16 mouse cellular contexts compared by ENCODE assay signal in the genomic region with DNA sequence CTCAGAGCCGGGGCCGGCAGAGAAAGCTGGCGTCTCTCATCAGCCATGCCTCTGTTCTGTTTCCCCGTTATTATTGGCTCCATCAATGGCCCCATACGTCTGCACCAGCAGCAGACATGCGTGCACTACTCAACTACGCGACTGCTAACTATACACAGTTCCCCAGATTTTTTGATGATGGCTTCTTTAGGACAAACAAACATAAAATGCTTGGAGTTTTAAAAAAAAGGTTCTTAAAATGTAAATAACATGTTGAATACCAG.
DNase-seq lines count a peak whose midpoint lies in the region; ATAC-seq and TF ChIP-seq lines count a peak whose summit lies in the region.
"Had no signal": no experiment of that assay in that cellular context is flagged by ENCODE, and none has a peak within 500 bp of the region (broad histone marks: within the 10 kb centered on the region; RNA-seq: fewer than 3 reads in every experiment).

No protein-coding gene starts in this region.

- WGBS in heart, postnatal 0 days = 66% methylated on average over 8 of the region's 8 CpGs
- 65% methylated on average over 8 of the region's 8 CpGs for WGBS in lung, embryonic 14.5 days
- 56% methylated on average over 8 of the region's 8 CpGs for WGBS in intestine, embryonic 16.5 days

- TF ChIP-seq EP300 in heart, postnatal 0 days (IDR thresholded peaks at IDR 0.05; ENCODE audit: low read depth) = no peak

- H3K4me1 ChIP-seq in heart, postnatal 0 days (ENCODE audit: control insufficient read depth, insufficient read depth) = no peaks in the 10 kb centered on the region
- 0 out of 2 replicates have a peak, but pooled peaks cover 11% of the 10 kb centered on the region for H3K4me1 ChIP-seq in lung, embryonic 14.5 days (ENCODE audit: insufficient read depth)
- no peaks in the 10 kb centered on the region; the same call in 1 of the 2 replicates for H3K4me1 ChIP-seq in intestine, embryonic 16.5 days (ENCODE audit: control insufficient read depth, insufficient read depth, low read length)
- H3K4me1 ChIP-seq: forebrain, embryonic 13.5 days; hindbrain, embryonic 13.5 days had no signal

- H3K9me3 ChIP-seq in heart, postnatal 0 days (replicated peaks; ENCODE audit: control insufficient read depth, low read length) = no peaks in the 10 kb centered on the region
- H3K9me3 ChIP-seq in lung, embryonic 14.5 days (ENCODE audit: low read depth, low read length) = no peaks in the 10 kb centered on the region
- H3K9me3 ChIP-seq in intestine, embryonic 16.5 days (ENCODE audit: control insufficient read depth, low read length) = no peaks in the 10 kb centered on the region
- H3K9me3 ChIP-seq: forebrain, embryonic 13.5 days; hindbrain, embryonic 13.5 days had no signal

- H3K9ac ChIP-seq in heart, postnatal 0 days (replicated peaks; ENCODE audit: low read depth, low read length) = no peak overlapping the region
- no peak overlapping the region for H3K9ac ChIP-seq in lung, embryonic 14.5 days
- H3K9ac ChIP-seq in intestine, embryonic 16.5 days (ENCODE audit: low read depth, low read length) = no peak overlapping the region
- H3K9ac ChIP-seq: forebrain, embryonic 13.5 days; hindbrain, embryonic 13.5 days had no signal

- TF ChIP-seq CTCF in heart, postnatal 0 days (IDR thresholded peaks at IDR 0.05; ENCODE audit: low read depth) = no peak
- no peak for TF ChIP-seq CTCF in lung, embryonic 14.5 days (IDR thresholded peaks at IDR 0.05; ENCODE audit: low read depth)

- no peak for ATAC-seq in heart, postnatal 0 days (ENCODE audit: insufficient read depth, low read depth)
- ATAC-seq in lung, embryonic 14.5 days (ENCODE audit: insufficient read depth) = no peak
- peak; percentile 44; the same call in 1 of the 2 replicates for ATAC-seq in intestine, embryonic 16.5 days
- ATAC-seq in activated CD4-positive, CD25-positive, alpha-beta regulatory T cell, adult 4 months = no peak
- ATAC-seq: CD4-positive, CD25-positive, alpha-beta regulatory T cell, adult 4 months; forebrain, embryonic 13.5 days had no signal

- DNase-seq in heart, postnatal 0 days (ENCODE audit: low spot score) = no peak
- no peak for DNase-seq in heart, postnatal 25 days (ENCODE audit: low spot score)
- no peak for DNase-seq in lung, embryonic 14.5 days
- no peak for DNase-seq in lung, postnatal 4 days
- DNase-seq in right cerebral cortex, postnatal 4 days = no peak
- DNase-seq: adrenal gland, adult 8-10 months; cerebellum, adult 18-20 months; layer of hippocampus, postnatal 36 days; lung, adult 2 months; retina, postnatal 1 day had no signal

- H3K36me3 ChIP-seq in heart, postnatal 0 days (replicated peaks; ENCODE audit: control insufficient read depth, insufficient read depth, low read length) = no peaks in the 10 kb centered on the region
- no peaks in the 10 kb centered on the region for H3K36me3 ChIP-seq in lung, embryonic 14.5 days (ENCODE audit: insufficient read depth)
- no peaks in the 10 kb centered on the region for H3K36me3 ChIP-seq in intestine, embryonic 16.5 days (ENCODE audit: control insufficient read depth, insufficient read depth, low read length)
- H3K36me3 ChIP-seq: hindbrain, embryonic 13.5 days had no signal

- H3K4me3 ChIP-seq in heart, postnatal 0 days (ENCODE audit: low read depth, low read length) = no peak overlapping the region
- H3K4me3 ChIP-seq in lung, embryonic 14.5 days (ENCODE audit: low read depth, low read length) = no peak overlapping the region
- H3K4me3 ChIP-seq in intestine, embryonic 16.5 days (ENCODE audit: low read length) = no peak overlapping the region
- H3K4me3 ChIP-seq: forebrain, embryonic 13.5 days; hindbrain, embryonic 13.5 days had no signal

- H3K27ac ChIP-seq in heart, postnatal 0 days (ENCODE audit: low read depth) = peak overlapping the region; percentile 80; the same call in 1 of the 2 replicates
- peak overlapping the region; percentile 63; the same call in 1 of the 2 replicates for H3K27ac ChIP-seq in lung, embryonic 14.5 days (ENCODE audit: low read depth)
- H3K27ac ChIP-seq in intestine, embryonic 16.5 days (ENCODE audit: low read length) = peak overlapping the region; percentile 37
- H3K27ac ChIP-seq: forebrain, embryonic 13.5 days; hindbrain, embryonic 13.5 days had no signal

- no peaks in the 10 kb centered on the region for H3K27me3 ChIP-seq in heart, postnatal 0 days (ENCODE audit: control insufficient read depth, insufficient read depth, low read length)
- H3K27me3 ChIP-seq in lung, embryonic 14.5 days (ENCODE audit: insufficient read depth, low read length) = no peaks in the 10 kb centered on the region
- H3K27me3 ChIP-seq in intestine, embryonic 16.5 days (replicated peaks; ENCODE audit: control insufficient read depth, insufficient read depth, low read length) = no peaks in the 10 kb centered on the region
- H3K27me3 ChIP-seq: forebrain, embryonic 13.5 days; hindbrain, embryonic 13.5 days had no signal

- intact Hi-C loops in heart, postnatal 25 days (cut with DNase I) = no loop called here

- no peak overlapping the region for H3K4me2 ChIP-seq in heart, postnatal 0 days (ENCODE audit: low read depth, low read length)
- H3K4me2 ChIP-seq in lung, embryonic 14.5 days = no peak overlapping the region
- no peak overlapping the region for H3K4me2 ChIP-seq in intestine, embryonic 16.5 days (ENCODE audit: low read depth, low read length)
- H3K4me2 ChIP-seq: forebrain, embryonic 13.5 days; hindbrain, embryonic 13.5 days; midbrain, embryonic 11.5 days had no signal
